Mouse (Mus musculus) CH12.LX (cell line): ENCODE data around the gene Grap. TPM values are rescaled to one million over a fixed set of nuclear protein-coding genes. Genes with fewer than 3 reads are reported as not detected.

ENCODE experiments used
- DNase-seq: peaks from one replicate; pipeline ENCODE4 v3.0.0-alpha.2; 2013; ENCODE audit errors: extremely low read depth
- H3K27ac ChIP-seq: 2 replicates; pipeline ENCODE4 v1.5.1; 2012; ENCODE audit warnings: low read depth, mild to moderate bottlenecking, control low read depth, moderate library complexity; ENCODE audit not compliant: insufficient read depth
- H3K27me3 ChIP-seq: replicated peaks from 2 replicates; pipeline ENCODE3; 2012; ENCODE audit warnings: inconsistent platforms
- H3K36me3 ChIP-seq, 2 experiments: replicated peaks in 1 of 2; 2 replicates each; pipeline versions ENCODE3 to v1.6.1; 2012; ENCODE audit warnings: inconsistent platforms in 1 of 2, low read length in 1 of 2, mild to moderate bottlenecking in 1 of 2, mixed read lengths in 1 of 2, moderate library complexity in 1 of 2; ENCODE audit not compliant: control insufficient read depth in 1 of 2, insufficient read depth in 1 of 2
- H3K4me1 ChIP-seq, 2 experiments: 2 replicates each; pipeline ENCODE4 v1.6.1; 2012; ENCODE audit warnings: inconsistent platforms in 1 of 2, moderate library complexity in 1 of 2; ENCODE audit not compliant: insufficient read depth in 2 of 2, control insufficient read depth in 1 of 2
- H3K4me2 ChIP-seq: 2 replicates; pipeline ENCODE4 v1.6.1; 2012; ENCODE audit warnings: low read depth, mild to moderate bottlenecking, control low read depth; ENCODE audit not compliant: poor library complexity, insufficient read depth, severe bottlenecking
- H3K4me3 ChIP-seq, 3 experiments: fragments of 150-350 bp in 1 of 3; sonication (generic) in 1 of 3; replicated peaks in 1 of 3; 2 replicates each; pipeline versions ENCODE3 to v1.5.1; 2011 to 2012; ENCODE audit warnings: low read depth in 2 of 3, low read length in 2 of 3, mild to moderate bottlenecking in 2 of 3, moderate library complexity in 2 of 3, control low read depth in 1 of 3, improper control_type of control experiment in 1 of 3, inconsistent platforms in 1 of 3, mixed read lengths in 1 of 3; ENCODE audit not compliant: poor library complexity in 1 of 3
- H3K79me2 ChIP-seq: replicated peaks from 2 replicates; pipeline ENCODE4 v1.6.1; 2012; ENCODE audit warnings: mild to moderate bottlenecking, moderate library complexity; ENCODE audit not compliant: control insufficient read depth, poor library complexity, insufficient read depth, severe bottlenecking; ENCODE audit errors: extremely low read depth
- H3K9ac ChIP-seq: 2 replicates; pipeline ENCODE4 v1.6.1; 2012; ENCODE audit warnings: low read depth, mild to moderate bottlenecking, control low read depth, moderate library complexity; ENCODE audit not compliant: insufficient read depth
- H3K9me3 ChIP-seq: replicated peaks from 2 replicates; pipeline ENCODE3; 2012; ENCODE audit warnings: low read length, inconsistent platforms, mixed read lengths
- BHLHE40 ChIP-seq: IDR thresholded peaks from 2 replicates; pipeline ENCODE4 v1.6.1; 2011; ENCODE audit warnings: mild to moderate bottlenecking, low read depth, low read length, improper control_type of control experiment
- CHD1 ChIP-seq: IDR thresholded peaks from 2 replicates; pipeline ENCODE4 v1.6.1; 2012; ENCODE audit warnings: low read depth, low read length, improper control_type of control experiment, inconsistent platforms
- CHD2 ChIP-seq: IDR thresholded peaks from 2 replicates; pipeline ENCODE4 v1.6.1; 2011; ENCODE audit warnings: low read length, improper control_type of control experiment
- CTCF ChIP-seq, 2 experiments: IDR thresholded peaks in 1 of 2; conservative IDR thresholded peaks in 1 of 2; 2 replicates each; pipeline ENCODE4 v1.5.1; 2011 to 2012; ENCODE audit warnings: low read depth in 2 of 2, low read length in 2 of 2, improper control_type of control experiment in 1 of 2, inconsistent platforms in 1 of 2, mild to moderate bottlenecking in 1 of 2, moderate library complexity in 1 of 2
- E2F4 ChIP-seq: IDR thresholded peaks from 2 replicates; pipeline ENCODE4 v1.6.1; 2011; ENCODE audit warnings: low read depth, low read length, improper control_type of control experiment; ENCODE audit not compliant: insufficient replicate concordance
- ELF1 ChIP-seq: IDR thresholded peaks from 2 replicates; pipeline ENCODE4 v1.6.1; 2014; ENCODE audit warnings: low read depth, mild to moderate bottlenecking, inconsistent platforms, low read length, improper control_type of control experiment
- EP300 ChIP-seq: IDR thresholded peaks from 2 replicates; pipeline ENCODE4 v1.6.1; 2011; ENCODE audit warnings: low read length, improper control_type of control experiment
- ETS1 ChIP-seq: conservative IDR thresholded peaks from 2 replicates; pipeline ENCODE4 v1.6.1; 2012; ENCODE audit warnings: low read depth, mild to moderate bottlenecking, inconsistent platforms, low read length, improper control_type of control experiment, moderate library complexity
- GABPA ChIP-seq: IDR thresholded peaks from 2 replicates; pipeline ENCODE4 v1.6.1; 2012; ENCODE audit warnings: low read depth, low read length, improper control_type of control experiment, inconsistent platforms; ENCODE audit not compliant: insufficient replicate concordance
- HCFC1 ChIP-seq: IDR thresholded peaks from 2 replicates; pipeline ENCODE4 v1.6.1; 2012; ENCODE audit warnings: low read depth, mild to moderate bottlenecking, inconsistent platforms, low read length, improper control_type of control experiment
- IRF4 ChIP-seq: IDR thresholded peaks from 2 replicates; pipeline ENCODE4 v1.6.1; 2014; ENCODE audit warnings: low read depth, mild to moderate bottlenecking, inconsistent platforms, low read length, improper control_type of control experiment
- JUN ChIP-seq: IDR thresholded peaks from 2 replicates; pipeline ENCODE4 v1.6.1; 2011; ENCODE audit warnings: low read depth, mild to moderate bottlenecking, low read length, improper control_type of control experiment, moderate library complexity; ENCODE audit not compliant: insufficient read depth
- JUND ChIP-seq: conservative IDR thresholded peaks from 2 replicates; pipeline ENCODE4 v1.6.1; 2011; ENCODE audit warnings: low read depth, low read length, improper control_type of control experiment
- KAT2A ChIP-seq: IDR thresholded peaks from 2 replicates; pipeline ENCODE4 v1.6.1; 2012; ENCODE audit warnings: low read length, improper control_type of control experiment, inconsistent platforms; ENCODE audit not compliant: insufficient replicate concordance
- MAFK ChIP-seq: IDR thresholded peaks from 2 replicates; pipeline ENCODE4 v1.6.1; 2011; ENCODE audit warnings: low read length, improper control_type of control experiment; ENCODE audit not compliant: insufficient replicate concordance
- MAX ChIP-seq: IDR thresholded peaks from 2 replicates; pipeline ENCODE4 v1.6.1; 2011; ENCODE audit warnings: low read length, improper control_type of control experiment
- MAZ ChIP-seq: IDR thresholded peaks from 2 replicates; pipeline ENCODE4 v1.6.1; 2012; ENCODE audit warnings: low read depth, mild to moderate bottlenecking, inconsistent platforms, low read length, improper control_type of control experiment, moderate library complexity
- MEF2A ChIP-seq: IDR thresholded peaks from 2 replicates; pipeline ENCODE4 v1.6.1; 2014; ENCODE audit warnings: low read depth, mild to moderate bottlenecking, inconsistent platforms, low read length, improper control_type of control experiment, borderline replicate concordance
- MXI1 ChIP-seq: IDR thresholded peaks from 2 replicates; pipeline ENCODE4 v1.6.1; 2011; ENCODE audit warnings: mild to moderate bottlenecking, low read depth, low read length, improper control_type of control experiment
- MYC ChIP-seq: IDR thresholded peaks from 2 replicates; pipeline ENCODE4 v1.6.1; 2011; ENCODE audit warnings: low read depth, mild to moderate bottlenecking, improper control_type of control experiment, low read length
- NELFE ChIP-seq: IDR thresholded peaks from 2 replicates; pipeline ENCODE4 v1.6.1; 2011; ENCODE audit warnings: low read depth, low read length, improper control_type of control experiment
- NRF1 ChIP-seq: IDR thresholded peaks from 2 replicates; pipeline ENCODE4 v1.6.1; 2014; ENCODE audit warnings: low read depth, mild to moderate bottlenecking, inconsistent platforms, low read length, improper control_type of control experiment, moderate library complexity
- PAX5 ChIP-seq: IDR thresholded peaks from 2 replicates; pipeline ENCODE4 v1.6.1; 2012; ENCODE audit warnings: low read length, inconsistent platforms, mixed read lengths
- POLR2A ChIP-seq: IDR thresholded peaks from 2 replicates; pipeline ENCODE4 v1.6.1; 2011; ENCODE audit warnings: low read depth, mild to moderate bottlenecking, improper control_type of control experiment, low read length
- POLR2AphosphoS2 ChIP-seq: IDR thresholded peaks from 2 replicates; pipeline ENCODE4 v1.6.1; 2011; ENCODE audit warnings: low read depth, low read length, improper control_type of control experiment
- RAD21 ChIP-seq: IDR thresholded peaks from 2 replicates; pipeline ENCODE4 v1.6.1; 2011; ENCODE audit warnings: low read depth, mild to moderate bottlenecking, low read length, improper control_type of control experiment, moderate library complexity
- RCOR1 ChIP-seq: conservative IDR thresholded peaks from 2 replicates; pipeline ENCODE4 v1.6.1; 2012; ENCODE audit warnings: low read depth, mild to moderate bottlenecking, inconsistent platforms, low read length, improper control_type of control experiment
- SIN3A ChIP-seq: IDR thresholded peaks from 2 replicates; pipeline ENCODE4 v1.6.1; 2012; ENCODE audit warnings: low read length, improper control_type of control experiment, inconsistent platforms
- SMC3 ChIP-seq: IDR thresholded peaks from 2 replicates; pipeline ENCODE4 v1.6.1; 2011; ENCODE audit warnings: low read depth, low read length, improper control_type of control experiment
- TCF12 ChIP-seq: IDR thresholded peaks from 2 replicates; pipeline ENCODE4 v1.6.1; 2014; ENCODE audit warnings: low read depth, mild to moderate bottlenecking, inconsistent platforms, low read length, improper control_type of control experiment
- USF1 ChIP-seq: IDR thresholded peaks from 2 replicates; pipeline ENCODE4 v1.6.1; 2014; ENCODE audit warnings: low read depth, mild to moderate bottlenecking, inconsistent platforms, low read length, improper control_type of control experiment
- USF2 ChIP-seq: conservative IDR thresholded peaks from 2 replicates; pipeline ENCODE4 v1.6.1; 2011; ENCODE audit warnings: low read depth, low read length, improper control_type of control experiment
- ZC3H11A ChIP-seq: IDR thresholded peaks from 2 replicates; pipeline ENCODE4 v1.6.1; 2012; ENCODE audit warnings: low read depth, mild to moderate bottlenecking, inconsistent platforms, low read length, improper control_type of control experiment
- ZKSCAN1 ChIP-seq: IDR thresholded peaks from 2 replicates; pipeline ENCODE4 v1.6.1; 2012; ENCODE audit warnings: low read depth, inconsistent platforms, low read length, improper control_type of control experiment, borderline replicate concordance
- ZMIZ1 ChIP-seq: IDR thresholded peaks from 2 replicates; pipeline ENCODE4 v1.6.1; 2012; ENCODE audit warnings: low read depth, mild to moderate bottlenecking, inconsistent platforms, low read length, improper control_type of control experiment
- ZNF384 ChIP-seq: IDR thresholded peaks from 2 replicates; pipeline ENCODE4 v1.6.1; 2012; ENCODE audit warnings: low read depth, low read length, improper control_type of control experiment, inconsistent platforms
- dilution Hi-C: fragments of 300-500 bp; cut with MboI; formaldehyde crosslinking; loops from 2 replicates; pipeline ENCODE4 v1.14.3; 2020; ENCODE audit warnings: low sequenced_read_pairs; ENCODE audit not compliant: extremely low pct_unique_long_range_greater_than_20kb, extremely low pct_ligation_motif_present
- in situ Hi-C: fragments of 300-500 bp; cut with MboI; formaldehyde crosslinking; loops from 3 replicates; pipeline ENCODE4 v1.14.3; 2019; ENCODE audit warnings: low sequenced_read_pairs, low pct_ligation_motif_present, low pct_unique_long_range_greater_than_20kb, mixed read lengths
- polyA plus RNA-seq: library from polyadenylated mRNA; unstranded; fragments of >175 nt; gene quantifications from 2 replicates; pipeline ENCODE4 v1.2.1, GENCODE M21; 2012; ENCODE audit warnings: low read depth; ENCODE audit not compliant: insufficient read length
- total RNA-seq, 2 experiments: library from RNA; depleted of rRNA; stranded (reverse); fragments of 300-350 nt in 1 of 2; fragments of >200 nt in 1 of 2; gene quantifications; 2 replicates each; pipeline ENCODE4 v1.2.3; 2012 to 2014

The Grap gene
- total and polyA plus RNA-seq, 3 experiments, result 274 to 412 (median 280) TPM

- TF ChIP-seq PAX5 (no peak), SMC3 (no peak; the same call in 1 of the 2 replicates), KAT2A (no peak), JUN (no peak), TCF12 (peak; percentile 43; the same call in 1 of the 2 replicates), USF2 (no peak), MAFK (no peak), POLR2AphosphoS2 (no peak), MEF2A (peak; percentile 39)
Measured at GRCm38 (mm10) chr11:61660806-61661392, 7.8 kb downstream of the Grap start (continued).

- Histone ChIP-seq H3K27ac (peak overlapping the region; percentile 92), H3K79me2 (peaks cover 83% of the 10 kb centered on the region), H3K4me1 (peaks cover 62 to 91% of the 10 kb centered on the region in 2 experiments), H3K9me3 (no peaks in the 10 kb centered on the region), H3K9ac (peak overlapping the region; percentile 11; the same call in 1 of the 2 replicates), H3K27me3 (no peaks in the 10 kb centered on the region), H3K4me3 (no peak overlapping the region), H3K36me3 (peaks cover 94 to 99% of the 10 kb centered on the region in 2 experiments), H3K4me2 (0 out of 2 replicates have a peak overlapping the region, but pooled peaks have one; percentile 17)
- in situ Hi-C loops (no loop called here), dilution Hi-C loops (no loop called here)
- DNase-seq, result no peak
- TF ChIP-seq NRF1 (no peak), MAFK (no peak), POLR2A (peak; percentile 20; the same call in 1 of the 2 replicates), SMC3 (no peak; the same call in 1 of the 2 replicates), BHLHE40 (no peak), RCOR1 (no peak), JUND (no peak), ZC3H11A (no peak), JUN (no peak), E2F4 (no peak), NELFE (no peak), MAX (no peak), CTCF (conservative IDR thresholded peaks at IDR 0.05 in 1 of 2, IDR thresholded peaks at IDR 0.05 in 1 of 2; ENCODE audit: low read depth in 2 of 2, low read length in 2 of 2) (no peak), HCFC1 (no peak), KAT2A (no peak), ZNF384 (no peak), ZMIZ1 (no peak), ETS1 (peak; percentile 44), ZKSCAN1 (no peak), CHD2 (0 out of 2 replicates have a peak, but pooled peaks have one; percentile 36), MEF2A (no peak), USF2 (no peak), CHD1 (no peak), ELF1 (no peak), GABPA (no peak), MYC (0 out of 2 replicates have a peak, but pooled peaks have one; percentile 18), USF1 (no peak), IRF4 (0 out of 2 replicates have a peak, but pooled peaks have one; percentile 55), POLR2AphosphoS2 (no peak), RAD21 (no peak; the same call in 1 of the 2 replicates), MAZ (0 out of 2 replicates have a peak, but pooled peaks have one; percentile 46), SIN3A (peak; percentile 18; the same call in 1 of the 2 replicates), MXI1 (0 out of 2 replicates have a peak, but pooled peaks have one; percentile 11), EP300 (peak; percentile 42; the same call in 1 of the 2 replicates)
Measured at GRCm38 (mm10) chr11:61662189-61662588, 9.1 kb downstream of the Grap start.
